Mouse (Mus musculus): ENCODE measurements around the gene Ambp. TPM values are rescaled to one million over a fixed set of nuclear protein-coding genes. Genes with fewer than 3 reads are reported as not detected.

Gene Ambp
- total RNA-seq, 2 experiments from 2014 or later: not detected

DNA sequence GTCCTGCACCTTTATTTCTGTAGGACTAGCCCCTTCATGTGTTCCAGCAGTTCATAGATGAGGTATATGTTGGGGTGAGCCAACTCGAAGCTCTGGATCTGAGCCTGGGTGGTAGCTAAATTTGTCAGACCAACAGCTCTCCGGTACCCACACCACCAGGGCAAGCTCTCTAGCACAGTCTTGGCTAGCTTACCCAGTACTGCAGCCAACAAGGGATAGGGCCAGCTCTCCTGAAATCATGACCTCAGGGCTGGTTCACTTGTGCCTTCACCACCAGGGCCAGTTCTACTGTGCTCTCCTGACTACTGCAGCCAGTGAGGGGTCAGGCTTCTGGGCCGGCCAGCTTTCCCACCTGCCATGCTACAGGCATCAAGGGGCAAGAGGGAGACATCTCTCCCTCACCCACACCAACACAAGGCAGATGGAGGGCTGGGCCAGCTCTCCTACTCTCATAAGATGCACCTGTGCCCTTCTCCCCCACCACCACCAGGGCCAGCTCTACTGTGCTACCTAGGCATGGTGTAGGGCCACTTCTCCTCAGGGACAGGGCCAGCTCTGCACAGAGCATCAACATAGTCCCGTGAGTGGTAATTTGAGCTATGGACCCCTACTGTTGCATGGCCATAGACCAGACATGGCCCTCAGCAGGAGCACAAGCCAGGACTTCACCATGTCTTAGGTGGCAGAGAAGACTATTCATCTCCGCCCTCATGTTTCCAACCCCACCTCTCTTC lies 24.5 kb downstream of the Ambp start:
- no peak for ATAC-seq (replicated peaks; ENCODE audit: low FRiP score, poor library complexity, severe bottlenecking)

GRCm38 (mm10) chr4:63124861-63125466 lies 29.6 kb downstream of the Ambp start:
- ATAC-seq (replicated peaks; ENCODE audit: low FRiP score, poor library complexity, severe bottlenecking): no peak

DNA sequence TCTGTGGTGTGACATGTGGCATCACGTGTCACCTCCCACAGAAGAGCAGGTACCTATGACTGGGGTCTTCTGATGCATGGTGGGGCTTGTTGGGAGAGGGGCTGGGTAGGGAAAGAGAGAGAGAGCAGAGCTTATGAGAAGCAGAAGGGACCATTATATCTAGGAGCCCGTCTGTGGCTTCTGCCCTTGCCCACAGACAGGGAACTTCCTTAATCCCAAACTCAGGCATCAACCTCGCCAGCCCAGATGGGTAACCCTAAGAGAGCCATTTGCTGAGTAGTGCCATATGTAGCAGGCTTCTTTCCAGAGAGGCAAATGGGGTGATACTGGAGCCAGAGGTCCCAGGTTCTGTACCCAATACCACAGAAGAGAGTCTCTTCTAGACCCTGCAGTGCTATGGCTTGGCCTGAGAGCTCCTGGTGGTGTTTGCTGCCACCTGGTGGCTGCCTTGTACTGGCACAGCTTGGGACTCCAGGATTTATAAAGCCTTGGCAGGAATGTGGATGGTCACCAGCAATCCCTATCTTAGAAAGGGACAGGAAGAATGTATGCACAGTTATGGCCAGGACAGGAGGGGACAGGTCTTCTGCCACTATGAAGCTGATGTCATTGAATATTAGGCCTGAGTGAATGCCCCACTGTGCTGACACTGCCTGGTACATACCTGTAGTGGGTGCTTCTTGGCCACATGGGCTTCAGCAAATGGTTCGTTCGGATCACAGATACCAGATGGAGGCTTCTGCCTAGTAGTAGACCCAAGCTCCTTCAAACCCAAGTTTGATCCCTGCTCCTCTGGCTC lies 35.8 kb downstream of the Ambp start:
- peak; percentile 45; the same call in 1 of the 2 replicates for ATAC-seq (replicated peaks; ENCODE audit: low FRiP score, poor library complexity, severe bottlenecking)

DNA sequence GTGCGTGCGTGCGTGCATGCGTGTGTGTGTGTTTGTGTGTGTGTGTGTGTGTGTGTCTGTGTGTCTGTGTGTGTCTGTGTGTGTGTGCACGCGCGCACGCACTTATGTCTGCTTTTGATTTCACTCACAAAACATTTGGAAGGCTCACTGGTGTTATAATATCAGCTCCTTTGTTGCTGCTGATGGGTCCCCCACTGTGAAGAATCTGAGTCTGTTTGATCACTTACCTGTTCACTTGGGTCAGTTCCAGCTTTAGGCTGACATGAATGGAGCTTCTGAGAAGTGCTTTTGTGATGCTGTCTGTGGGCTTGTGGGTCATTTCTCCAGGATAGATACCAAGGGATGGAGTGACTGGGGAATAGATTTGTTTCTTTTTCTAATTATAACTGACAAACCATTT lies 48.9 kb downstream of the Ambp start:
- no peak for ATAC-seq (replicated peaks; ENCODE audit: low FRiP score, poor library complexity, severe bottlenecking)

- no peak for ATAC-seq (replicated peaks; ENCODE audit: low FRiP score, poor library complexity, severe bottlenecking)
Observed at GRCm38 (mm10) chr4:63102025-63102424, 52.6 kb downstream of the Ambp start.

GRCm38 (mm10) chr4:63100478-63100877 lies 54.1 kb downstream of the Ambp start:
- ATAC-seq (replicated peaks; ENCODE audit: low FRiP score, poor library complexity, severe bottlenecking): no peak

DNA sequence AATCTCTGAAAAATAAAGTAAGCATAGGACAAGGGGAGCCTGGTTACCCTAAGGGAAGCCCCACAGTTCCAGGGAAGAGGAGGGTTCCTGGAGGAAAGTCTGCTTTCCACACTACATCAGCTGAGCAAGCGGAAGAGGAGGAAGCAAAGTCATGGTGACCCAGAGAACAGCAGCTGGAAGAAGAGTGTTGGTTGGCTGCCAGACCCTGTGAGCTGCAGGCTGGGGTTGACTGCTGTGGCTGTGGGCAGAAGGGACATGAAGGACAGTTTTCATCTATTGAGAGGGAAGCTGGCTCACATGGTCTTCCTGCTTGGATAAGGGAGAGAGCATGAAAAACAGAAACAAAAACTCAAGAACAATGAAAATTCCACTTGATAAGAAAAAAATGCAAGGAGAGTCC lies 57.0 kb downstream of the Ambp start:
- ATAC-seq (replicated peaks; ENCODE audit: low FRiP score, poor library complexity, severe bottlenecking): no peak

Other genes starting within 250 kb of the Ambp start
- not detected in 2 replicates for gene Zfp618, start 189.2 kb downstream of the Ambp start, total RNA-seq (2015; ENCODE audit: low replicate concordance)
- not detected in 2 replicates for gene Zfp618, start 189.2 kb downstream of the Ambp start, total RNA-seq (2017; ENCODE audit: low replicate concordance)
- not detected in 2 replicates for gene Kif12, start 17.3 kb upstream of the Ambp start, total RNA-seq (2015; ENCODE audit: low replicate concordance)
- gene Kif12, start 17.3 kb upstream of the Ambp start, total RNA-seq (2017; ENCODE audit: low replicate concordance): not detected in 2 replicates
- gene Col27a1, start 59.2 kb upstream of the Ambp start, total RNA-seq (2015; ENCODE audit: low replicate concordance): 0.36 and 0.42 TPM in 2 replicates
- under 0.01 TPM in 1 of 2 replicates, not detected in the other for gene Col27a1, start 59.2 kb upstream of the Ambp start, total RNA-seq (2017; ENCODE audit: low replicate concordance)
- 16.6 and 43.6 TPM in 2 replicates for gene Orm1, start 189.8 kb upstream of the Ambp start, total RNA-seq (2015; ENCODE audit: low replicate concordance)
- gene Orm1, start 189.8 kb upstream of the Ambp start, total RNA-seq (2017; ENCODE audit: low replicate concordance): 5.5 and 23.5 TPM in 2 replicates
- not detected in 2 replicates for gene Orm3, start 201.4 kb upstream of the Ambp start, total RNA-seq (2015; ENCODE audit: low replicate concordance)
- gene Orm3, start 201.4 kb upstream of the Ambp start, total RNA-seq (2017; ENCODE audit: low replicate concordance): not detected in 2 replicates
- gene Orm2, start 207.7 kb upstream of the Ambp start, total RNA-seq (2015; ENCODE audit: low replicate concordance): not detected in 2 replicates
- gene Orm2, start 207.7 kb upstream of the Ambp start, total RNA-seq (2017; ENCODE audit: low replicate concordance): not detected in 2 replicates
- gene Akna, start 248.6 kb upstream of the Ambp start, total RNA-seq (2015; ENCODE audit: low replicate concordance): 18.7 and 26.4 TPM in 2 replicates
- 12.0 and 13.1 TPM in 2 replicates for gene Akna, start 248.6 kb upstream of the Ambp start, total RNA-seq (2017; ENCODE audit: low replicate concordance)